Mouse (Mus musculus) megakaryocyte, embryonic 14.5 days (primary cell): ENCODE data around the gene Fam78b.

Experiments
- FLI1 ChIP-seq: IDR thresholded peaks from 2 replicates; pipeline ENCODE4 v1.6.1; 2012; ENCODE audit warnings: low read length, inconsistent platforms, mixed read lengths
- GATA1 ChIP-seq: IDR thresholded peaks from 3 replicates; pipeline ENCODE4 v1.6.1; 2012; ENCODE audit warnings: mixed read lengths, low read length, inconsistent platforms, borderline replicate concordance

DNA sequence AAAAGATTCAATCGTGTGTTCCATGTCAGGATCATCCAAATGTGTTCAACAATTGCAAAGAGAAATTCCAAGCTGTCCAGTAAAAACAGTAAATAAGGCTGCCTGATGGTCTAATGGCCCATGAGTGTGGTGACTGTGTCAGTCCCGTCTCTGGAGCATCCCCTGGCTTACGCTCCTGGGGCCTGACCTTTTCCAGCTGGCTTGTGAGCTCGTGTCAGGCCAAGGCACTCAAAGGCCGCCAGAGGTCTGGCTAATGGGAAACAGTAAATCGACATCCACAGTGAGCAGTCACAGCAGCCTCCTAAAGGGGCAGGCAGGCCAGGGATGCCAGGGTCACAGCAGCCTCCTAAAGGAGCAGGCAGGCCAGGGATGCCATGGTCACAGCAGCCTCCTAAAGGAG, 10.1 kb downstream of the Fam78b start:
- TF ChIP-seq GATA1: no peak
- TF ChIP-seq FLI1: no peak
